In the genomic region with DNA sequence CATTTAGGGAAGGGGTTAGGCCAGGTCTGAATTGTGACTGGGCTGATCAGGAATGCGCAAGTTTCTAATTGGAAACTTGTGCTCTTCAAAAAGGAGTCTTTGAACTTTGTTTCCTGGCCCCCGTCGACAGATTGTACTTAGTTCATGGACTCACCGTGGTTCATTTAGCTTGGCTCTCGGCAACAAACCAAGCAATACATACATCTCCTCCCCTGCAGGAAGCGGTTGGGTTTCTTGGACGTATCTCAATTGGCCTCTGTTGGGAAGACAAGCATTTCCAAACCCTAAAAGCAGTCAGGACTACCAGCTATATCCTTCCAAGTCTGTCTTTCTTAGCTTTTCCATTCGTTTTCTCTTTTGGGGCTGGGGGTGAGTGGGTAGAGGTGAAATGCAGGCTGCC, we compare ENCODE assay signal across 15 mouse cellular contexts.
A peak's percentile ranks its signal among the peaks of the same experiment; 100 is the strongest.
DNase-seq lines count a peak whose midpoint lies in the region; ATAC-seq and TF ChIP-seq lines count a peak whose summit lies in the region.
"Had no signal": no experiment of that assay in that cellular context is flagged by ENCODE, and none has a peak within 500 bp of the region (broad histone marks: within the 10 kb centered on the region; RNA-seq: fewer than 3 reads in every experiment).

No protein-coding gene starts in this region.

- no peak for TF ChIP-seq POLR2A in embryonic fibroblast, embryonic 13.5 days (IDR thresholded peaks at IDR 0.05; ENCODE audit: low read depth, low read length)

- H3K9ac ChIP-seq in forebrain, embryonic 13.5 days, result no peak overlapping the region
- H3K9ac ChIP-seq in limb, embryonic 15.5 days, result no peak overlapping the region
- H3K9ac ChIP-seq: hindbrain, embryonic 14.5 days; lung, embryonic 14.5 days had no signal

- ATAC-seq in forebrain, embryonic 13.5 days, result no peak
- ATAC-seq in limb, embryonic 15.5 days (ENCODE audit: insufficient number of reproducible peaks, low FRiP score, low TSS enrichment, low read depth), result peak; percentile 77; the same call in 1 of the 2 replicates
- ATAC-seq: intestine, embryonic 16.5 days; Patski had no signal

- 22% methylated on average over 8 of the region's 8 CpGs for WGBS in forebrain, embryonic 10.5 days
- WGBS in forebrain, embryonic 13.5 days, result 11% methylated on average over 8 of the region's 8 CpGs
- WGBS in limb, embryonic 15.5 days, result 31% methylated on average over 8 of the region's 8 CpGs

- no peak for DNase-seq in forebrain, embryonic 10.5 days (ENCODE audit: extremely low spot score, low spot score)
- peak; percentile 15 for DNase-seq in kidney, postnatal 10 days
- no peak for DNase-seq in kidney, adult 9 months
- no peak for DNase-seq in lung, postnatal 10 days
- DNase-seq in urinary bladder, postnatal 14 days (ENCODE audit: low spot score), result no peak
- DNase-seq: cerebellum, postnatal 14 days; lung, embryonic 14.5 days had no signal

- no peak for TF ChIP-seq CTCF in embryonic fibroblast, embryonic 13.5 days (IDR thresholded peaks at IDR 0.05; ENCODE audit: borderline replicate concordance, insufficient read depth, low read length)

- peaks cover 28% of the 10 kb centered on the region for H3K27me3 ChIP-seq in forebrain, embryonic 10.5 days (ENCODE audit: poor library complexity, severe bottlenecking)
- H3K27me3 ChIP-seq in forebrain, embryonic 13.5 days, result no peaks in the 10 kb centered on the region
- no peaks in the 10 kb centered on the region for H3K27me3 ChIP-seq in limb, embryonic 15.5 days
- H3K27me3 ChIP-seq: Patski had no signal

- no peak overlapping the region for H3K4me3 ChIP-seq in forebrain, embryonic 10.5 days
- no peak overlapping the region for H3K4me3 ChIP-seq in forebrain, embryonic 13.5 days
- H3K4me3 ChIP-seq in embryonic fibroblast, embryonic 13.5 days (ENCODE audit: insufficient read depth, low read length), result no peak overlapping the region
- no peak overlapping the region for H3K4me3 ChIP-seq in limb, embryonic 15.5 days
- H3K4me3 ChIP-seq: erythroblast, embryonic 14.5 days had no signal

- peaks cover 61% of the 10 kb centered on the region for H3K4me1 ChIP-seq in forebrain, embryonic 10.5 days
- peaks cover 39% of the 10 kb centered on the region for H3K4me1 ChIP-seq in forebrain, embryonic 13.5 days
- H3K4me1 ChIP-seq in embryonic fibroblast, embryonic 13.5 days (ENCODE audit: control insufficient read depth, insufficient read depth, low read length), result no peaks in the 10 kb centered on the region
- peaks cover 7% of the 10 kb centered on the region; the same call in 1 of the 2 replicates for H3K4me1 ChIP-seq in limb, embryonic 15.5 days

- H3K27ac ChIP-seq in forebrain, embryonic 10.5 days, result peak overlapping the region; percentile 60
- H3K27ac ChIP-seq in forebrain, embryonic 13.5 days, result no peak overlapping the region
- H3K27ac ChIP-seq in embryonic fibroblast, embryonic 13.5 days (ENCODE audit: insufficient read depth, low read length), result peak overlapping the region; percentile 7; the same call in 1 of the 2 replicates
- peak overlapping the region; percentile 84 for H3K27ac ChIP-seq in limb, embryonic 15.5 days
- H3K27ac ChIP-seq: hindbrain, embryonic 14.5 days had no signal

- no peaks in the 10 kb centered on the region for H3K9me3 ChIP-seq in forebrain, embryonic 10.5 days
- no peaks in the 10 kb centered on the region for H3K9me3 ChIP-seq in forebrain, embryonic 13.5 days (replicated peaks)
- no peaks in the 10 kb centered on the region for H3K9me3 ChIP-seq in limb, embryonic 15.5 days

- no peak overlapping the region for H3K4me2 ChIP-seq in forebrain, embryonic 13.5 days
- no peak overlapping the region for H3K4me2 ChIP-seq in limb, embryonic 15.5 days
- H3K4me2 ChIP-seq: hindbrain, embryonic 14.5 days; liver, embryonic 11.5 days; lung, embryonic 14.5 days had no signal

- no peaks in the 10 kb centered on the region for H3K36me3 ChIP-seq in forebrain, embryonic 10.5 days (replicated peaks)
- H3K36me3 ChIP-seq in forebrain, embryonic 13.5 days (ENCODE audit: poor library complexity, severe bottlenecking), result no peaks in the 10 kb centered on the region
- no peaks in the 10 kb centered on the region for H3K36me3 ChIP-seq in limb, embryonic 15.5 days
